Mouse (Mus musculus) stomach, embryonic 14.5 days (tissue): ENCODE measurements around the gene Tmem266. TPM values are rescaled to one million over a fixed set of nuclear protein-coding genes. Genes with fewer than 3 reads are reported as not detected.

Experiments
- ATAC-seq: fragments of 200-750 bp; cut with Nextera tagmentation; 2 replicates; pipeline ENCODE4 v1.8.0; 2017; ENCODE audit warnings: low read depth, moderate TSS enrichment; ENCODE audit not compliant: insufficient number of reproducible peaks, insufficient read depth, low FRiP score
- H3K27ac ChIP-seq: fragments of 300-500 bp; sonication (generic); 2 replicates; pipeline ENCODE4 v1.5.1; 2014; ENCODE audit warnings: mild to moderate bottlenecking, low read length, moderate library complexity, mixed read lengths
- H3K27me3 ChIP-seq: fragments of 300-500 bp; sonication (generic); 2 replicates; pipeline ENCODE4 v1.6.1; 2014; ENCODE audit warnings: low read length, control low read depth, mixed read lengths; ENCODE audit not compliant: control insufficient read depth, insufficient read depth
- H3K36me3 ChIP-seq: fragments of 300-500 bp; sonication (generic); 2 replicates; pipeline ENCODE4 v1.6.1; 2014; ENCODE audit warnings: mild to moderate bottlenecking, control low read depth, low read length, moderate library complexity, mixed read lengths; ENCODE audit not compliant: control insufficient read depth, insufficient read depth
- H3K4me1 ChIP-seq: fragments of 300-500 bp; sonication (generic); 2 replicates; pipeline ENCODE4 v1.6.1; 2014; ENCODE audit warnings: low read length, control low read depth, mixed read lengths; ENCODE audit not compliant: control insufficient read depth, insufficient read depth
- H3K4me2 ChIP-seq: fragments of 300-500 bp; sonication (generic); replicated peaks from 2 replicates; pipeline ENCODE4 v1.6.1; 2014; ENCODE audit warnings: low read depth, low read length, control low read depth
- H3K4me3 ChIP-seq: fragments of 300-500 bp; sonication (generic); 2 replicates; pipeline ENCODE4 v1.5.1; 2014; ENCODE audit warnings: low read depth, low read length, control low read depth
- H3K9ac ChIP-seq: fragments of 300-500 bp; sonication (generic); replicated peaks from 2 replicates; pipeline ENCODE4 v1.6.1; 2014; ENCODE audit warnings: low read depth, mild to moderate bottlenecking, control low read depth, low read length, moderate library complexity, mixed read lengths
- H3K9me3 ChIP-seq: fragments of 300-500 bp; sonication (generic); 2 replicates; pipeline ENCODE4 v1.6.1; 2016; ENCODE audit warnings: low read depth, low read length, control low read depth; ENCODE audit not compliant: control insufficient read depth
- WGBS: fragments of 180-500 bp; shearing (Covaris S2); extraction: QIAGEN DNeasy Blood & Tissue Kit; methylation state at CpG from one replicate; pipeline ENCODE4 v1.1.7; 2014; 5-methylcytosine and 5-hydroxymethylcytosine counted together
- polyA plus RNA-seq: library from polyadenylated mRNA; unstranded; fragments of >200 nt; fragmentation: Nextera tagmentation; extraction: Ambion mirVana; gene quantifications from 2 replicates; pipeline ENCODE4 v1.2.1, GENCODE M21; 2014

Gene Tmem266
- polyA plus RNA-seq, 1 experiment from 2014 or later, result 0.62 TPM

- no peak overlapping the region for H3K4me3 ChIP-seq
- no peaks in the 10 kb centered on the region for H3K27me3 ChIP-seq
- 32% methylated on average over 2 of the region's 2 CpGs for WGBS
- ATAC-seq, result no peak
- no peaks in the 10 kb centered on the region for H3K4me1 ChIP-seq
- H3K27ac ChIP-seq, result no peak overlapping the region
- no peaks in the 10 kb centered on the region for H3K9me3 ChIP-seq
- no peaks in the 10 kb centered on the region for H3K36me3 ChIP-seq
- H3K9ac ChIP-seq, result no peak overlapping the region
- H3K4me2 ChIP-seq, result no peak overlapping the region
Observed at GRCm38 (mm10) chr9:55307066-55307465, 19.6 kb upstream of the Tmem266 start.

- WGBS, result 51% methylated on average over 5 of the region's 5 CpGs
- Histone ChIP-seq H3K9ac (no peak overlapping the region), H3K4me1 (no peaks in the 10 kb centered on the region), H3K27me3 (no peaks in the 10 kb centered on the region), H3K36me3 (no peaks in the 10 kb centered on the region), H3K9me3 (no peaks in the 10 kb centered on the region), H3K27ac (no peak overlapping the region), H3K4me2 (no peak overlapping the region), H3K4me3 (no peak overlapping the region)
- ATAC-seq, result no peak
Observed at GRCm38 (mm10) chr9:55307557-55307956, 19.2 kb upstream of the Tmem266 start.

GRCm38 (mm10) chr9:55308455-55308854 is 18.3 kb upstream of the Tmem266 start:
- Histone ChIP-seq H3K9me3 (no peaks in the 10 kb centered on the region), H3K27ac (no peak overlapping the region), H3K4me3 (no peak overlapping the region), H3K36me3 (no peaks in the 10 kb centered on the region), H3K9ac (no peak overlapping the region), H3K4me1 (no peaks in the 10 kb centered on the region), H3K27me3 (no peaks in the 10 kb centered on the region), H3K4me2 (no peak overlapping the region)
- no peak for ATAC-seq
- WGBS, result 88% methylated on average over 5 of the region's 5 CpGs

GRCm38 (mm10) chr9:55311560-55311959 is 15.2 kb upstream of the Tmem266 start:
- no peaks in the 10 kb centered on the region for H3K4me1 ChIP-seq
- no peaks in the 10 kb centered on the region for H3K9me3 ChIP-seq
- no peak overlapping the region for H3K9ac ChIP-seq
- 7% methylated on average over 5 of the region's 5 CpGs for WGBS
- ATAC-seq, result peak; percentile 63; the same call in 1 of the 2 replicates
- H3K27me3 ChIP-seq, result no peaks in the 10 kb centered on the region
- H3K27ac ChIP-seq, result no peak overlapping the region
- H3K36me3 ChIP-seq, result no peaks in the 10 kb centered on the region
- no peak overlapping the region for H3K4me2 ChIP-seq
- no peak overlapping the region for H3K4me3 ChIP-seq

- Histone ChIP-seq H3K27ac (no peak overlapping the region), H3K27me3 (no peaks in the 10 kb centered on the region), H3K4me1 (no peaks in the 10 kb centered on the region), H3K9ac (no peak overlapping the region), H3K4me3 (no peak overlapping the region), H3K4me2 (no peak overlapping the region), H3K36me3 (no peaks in the 10 kb centered on the region), H3K9me3 (no peaks in the 10 kb centered on the region)
- 63% methylated on average over 12 of the region's 12 CpGs for whole genome bisulfite sequencing
- no peak for ATAC-seq
Observed at GRCm38 (mm10) chr9:55313619-55314261, 13.0 kb upstream of the Tmem266 start.

GRCm38 (mm10) chr9:55322641-55323040 is 4.1 kb upstream of the Tmem266 start:
- Histone ChIP-seq H3K4me1 (0 out of 2 replicates have a peak, but pooled peaks cover 5% of the 10 kb centered on the region), H3K9ac (no peak overlapping the region), H3K27me3 (no peaks in the 10 kb centered on the region), H3K4me3 (no peak overlapping the region), H3K36me3 (no peaks in the 10 kb centered on the region), H3K9me3 (no peaks in the 10 kb centered on the region), H3K27ac (no peak overlapping the region), H3K4me2 (no peak overlapping the region)
- WGBS, result 57% methylated on average over 1 of the region's 1 CpGs
- no peak for ATAC-seq

GRCm38 (mm10) chr9:55324085-55324484 is 2.6 kb upstream of the Tmem266 start:
- no peak overlapping the region for H3K4me2 ChIP-seq
- H3K9me3 ChIP-seq, result no peaks in the 10 kb centered on the region
- H3K27ac ChIP-seq, result no peak overlapping the region
- no peak overlapping the region for H3K9ac ChIP-seq
- WGBS, result 64% methylated on average over 8 of the region's 8 CpGs
- H3K4me1 ChIP-seq, result 0 out of 2 replicates have a peak, but pooled peaks cover 5% of the 10 kb centered on the region
- ATAC-seq, result no peak
- H3K27me3 ChIP-seq, result peaks cover 8% of the 10 kb centered on the region; the same call in 1 of the 2 replicates
- H3K36me3 ChIP-seq, result no peaks in the 10 kb centered on the region
- no peak overlapping the region for H3K4me3 ChIP-seq

GRCm38 (mm10) chr9:55324516-55324915 is 2.2 kb upstream of the Tmem266 start:
- H3K4me2 ChIP-seq, result no peak overlapping the region
- H3K9me3 ChIP-seq, result no peaks in the 10 kb centered on the region
- H3K4me1 ChIP-seq, result 0 out of 2 replicates have a peak, but pooled peaks cover 5% of the 10 kb centered on the region
- H3K36me3 ChIP-seq, result no peaks in the 10 kb centered on the region
- no peak for ATAC-seq
- 58% methylated on average over 10 of the region's 10 CpGs for WGBS
- peaks cover 12% of the 10 kb centered on the region; the same call in 1 of the 2 replicates for H3K27me3 ChIP-seq
- H3K4me3 ChIP-seq, result no peak overlapping the region
- H3K9ac ChIP-seq, result no peak overlapping the region
- no peak overlapping the region for H3K27ac ChIP-seq

- peaks cover 13% of the 10 kb centered on the region; the same call in 1 of the 2 replicates for H3K27me3 ChIP-seq
- no peak for ATAC-seq
- 9% methylated on average over 1 of the region's 1 CpGs for WGBS
Observed at GRCm38 (mm10) chr9:55325061-55325460, 1.7 kb upstream of the Tmem266 start.

More at GRCm38 (mm10) chr9:55325061-55325460, 1.7 kb upstream of the Tmem266 start:
- H3K4me1 ChIP-seq, result 0 out of 2 replicates have a peak, but pooled peaks cover 5% of the 10 kb centered on the region
- no peaks in the 10 kb centered on the region for H3K36me3 ChIP-seq
- H3K27ac ChIP-seq, result no peak overlapping the region
- H3K4me3 ChIP-seq, result no peak overlapping the region
- H3K4me2 ChIP-seq, result no peak overlapping the region
- no peak overlapping the region for H3K9ac ChIP-seq
- no peaks in the 10 kb centered on the region for H3K9me3 ChIP-seq
